Mouse (Mus musculus): Measurements from ENCODE around the gene Traf3.

Traf3 gene

DNA sequence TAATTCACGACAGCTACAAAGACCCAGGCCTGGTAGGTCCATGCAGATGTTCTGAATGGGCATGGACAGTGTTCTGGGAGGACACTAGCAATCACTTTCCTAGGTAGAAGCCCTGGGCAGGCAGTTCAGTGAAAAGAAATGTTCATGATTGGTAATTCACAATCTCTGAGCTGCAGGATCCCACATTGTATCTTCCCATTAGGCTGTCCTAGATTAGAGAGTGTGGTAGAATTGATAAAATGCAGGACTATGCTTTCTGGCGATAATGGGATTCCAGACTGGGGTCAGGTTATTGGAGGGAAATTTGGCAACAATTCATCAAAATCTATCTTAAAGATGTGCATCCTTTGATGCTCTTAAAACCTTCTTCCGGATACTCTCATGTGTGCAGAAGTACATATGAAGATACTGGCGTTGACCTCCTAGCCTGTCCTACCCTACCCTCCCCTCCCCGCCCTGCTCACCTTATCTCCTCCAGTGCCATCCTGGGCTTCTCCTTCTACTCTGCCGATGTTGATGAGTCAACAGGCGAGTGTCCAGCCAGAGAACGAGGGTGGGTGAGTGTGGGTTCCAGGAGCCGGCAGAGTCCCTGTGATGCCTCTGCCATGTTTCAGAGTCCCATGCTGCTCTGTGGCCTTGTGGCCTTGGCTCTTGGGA, 80.8 kb downstream of the Traf3 start:
- no peak for DNase-seq (ENCODE audit: extremely low read depth, insufficient read length, low spot score)

DNA sequence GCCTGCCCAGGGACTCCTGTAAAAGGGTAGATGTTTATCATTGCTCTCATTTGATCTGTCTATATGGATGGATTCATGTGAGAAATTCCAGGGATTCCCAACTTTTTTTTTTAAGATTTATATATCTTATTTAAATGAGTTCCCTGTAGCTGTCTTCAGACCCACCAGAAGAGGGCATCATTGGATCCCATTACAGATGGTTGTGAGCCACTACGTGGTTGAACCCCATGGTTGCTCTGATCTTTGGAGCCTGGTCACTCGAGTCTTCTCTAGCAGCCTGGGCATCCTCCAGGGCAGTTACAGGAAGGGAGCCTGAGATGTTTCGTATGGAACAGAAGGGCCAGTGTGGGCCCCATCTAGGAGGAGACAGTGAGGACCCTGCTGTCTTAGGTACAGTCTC, 82.9 kb downstream of the Traf3 start:
- DNase-seq (ENCODE audit: extremely low read depth, insufficient read length, low spot score), result no peak

DNA sequence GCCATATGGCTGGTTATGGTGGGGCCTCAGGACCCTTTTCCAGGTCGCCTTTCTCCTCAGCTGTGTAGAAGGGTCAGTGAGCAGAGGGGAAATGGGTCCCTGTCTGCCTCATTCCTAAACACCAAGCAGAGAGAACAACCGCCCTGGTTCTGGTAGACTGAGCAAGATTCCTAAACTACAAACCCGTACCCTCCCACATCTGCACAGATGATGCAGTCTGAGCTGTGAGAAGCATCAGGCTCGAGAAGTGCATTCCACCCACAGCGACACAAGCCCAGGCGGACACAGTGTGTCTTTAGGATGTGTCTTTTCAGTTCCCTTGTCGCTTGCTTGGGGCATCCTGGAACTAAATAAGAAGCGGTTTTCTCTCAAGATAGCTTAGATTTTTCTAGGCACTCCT, 83.9 kb downstream of the Traf3 start:
- no peak for DNase-seq (ENCODE audit: extremely low read depth, insufficient read length, low spot score)

DNA sequence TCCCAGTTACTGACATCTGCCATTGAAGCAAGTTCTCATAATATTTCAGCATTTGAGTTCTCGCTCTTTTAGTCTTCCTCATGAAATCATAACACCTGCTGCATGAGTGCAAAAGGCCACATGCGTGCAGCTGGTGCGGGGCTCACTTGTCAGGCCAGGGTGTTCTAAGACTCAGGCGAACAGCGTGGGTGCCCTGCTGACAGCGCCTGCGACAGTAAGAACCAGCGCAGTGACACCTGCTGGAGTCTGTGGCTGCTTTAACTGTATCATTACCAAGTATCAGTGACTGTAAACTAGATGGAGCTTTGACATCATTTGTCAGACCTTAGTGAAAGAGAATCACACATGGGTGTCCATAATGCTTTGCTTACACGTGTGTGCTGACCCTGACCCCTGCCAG, 85.1 kb downstream of the Traf3 start:
- no peak for DNase-seq (ENCODE audit: extremely low read depth, insufficient read length, low spot score)

DNA sequence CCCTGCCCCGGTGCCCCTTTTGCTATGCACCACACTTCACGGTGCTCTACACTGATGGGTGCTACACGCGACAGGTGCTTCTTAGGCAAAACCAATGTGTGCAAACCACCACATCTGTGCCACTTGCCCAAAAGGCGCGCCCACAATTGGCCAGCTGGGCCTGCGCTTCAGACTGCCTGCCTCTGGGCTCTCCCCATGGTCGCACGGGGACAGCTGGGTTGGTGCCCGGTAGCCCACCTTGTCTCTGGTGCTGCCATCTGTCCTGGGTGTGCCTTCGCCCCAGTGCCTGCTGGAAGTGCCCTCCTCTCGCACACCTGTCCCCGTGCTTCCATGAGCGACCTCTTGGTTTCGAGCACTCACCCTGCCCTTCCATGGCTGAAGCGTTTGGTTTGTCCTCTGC, 97.5 kb downstream of the Traf3 start:
- no peak for DNase-seq (ENCODE audit: extremely low read depth, insufficient read length, low spot score)

DNA sequence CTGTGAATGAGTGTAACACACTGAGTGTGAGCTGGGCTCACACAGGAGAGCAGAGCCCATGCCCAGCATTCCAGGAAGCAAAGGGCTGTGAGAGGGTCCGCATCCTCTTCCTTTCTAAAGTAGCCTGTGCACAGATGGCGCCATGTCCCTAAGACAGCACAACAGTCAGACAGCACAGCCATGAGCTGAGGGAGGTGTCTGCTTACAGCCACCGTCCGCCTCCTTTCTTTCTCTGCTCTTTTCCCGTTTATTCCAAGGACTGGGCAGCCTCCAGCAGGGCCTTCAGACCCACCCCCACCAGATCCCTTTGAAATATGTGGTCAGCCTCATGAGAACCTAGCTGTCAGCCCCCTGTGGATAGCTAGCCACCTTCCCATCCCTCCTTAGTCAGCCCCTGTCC, 99.0 kb downstream of the Traf3 start:
- DNase-seq (ENCODE audit: extremely low read depth, insufficient read length, low spot score), result no peak

DNA sequence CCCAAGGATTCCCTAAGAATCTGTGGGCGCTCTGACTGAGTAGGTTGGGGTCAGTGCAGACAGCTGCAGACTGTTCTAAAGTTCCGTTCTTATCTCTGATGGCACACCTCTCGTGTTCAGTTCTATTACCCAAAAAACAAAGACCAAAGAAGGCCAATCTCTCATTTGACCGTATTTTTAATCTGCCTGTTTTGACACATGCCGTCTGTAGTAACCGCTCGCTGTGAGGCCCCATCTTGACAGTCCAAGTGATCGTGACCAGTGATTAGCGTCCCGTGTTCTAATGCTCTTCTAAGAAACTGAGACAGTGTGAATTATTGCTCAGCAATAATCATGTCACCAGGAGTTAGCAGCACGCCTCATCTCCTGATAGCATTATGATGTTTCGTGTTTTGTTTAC, 100.4 kb downstream of the Traf3 start:
- no peak for DNase-seq (ENCODE audit: extremely low read depth, insufficient read length, low spot score)

DNA sequence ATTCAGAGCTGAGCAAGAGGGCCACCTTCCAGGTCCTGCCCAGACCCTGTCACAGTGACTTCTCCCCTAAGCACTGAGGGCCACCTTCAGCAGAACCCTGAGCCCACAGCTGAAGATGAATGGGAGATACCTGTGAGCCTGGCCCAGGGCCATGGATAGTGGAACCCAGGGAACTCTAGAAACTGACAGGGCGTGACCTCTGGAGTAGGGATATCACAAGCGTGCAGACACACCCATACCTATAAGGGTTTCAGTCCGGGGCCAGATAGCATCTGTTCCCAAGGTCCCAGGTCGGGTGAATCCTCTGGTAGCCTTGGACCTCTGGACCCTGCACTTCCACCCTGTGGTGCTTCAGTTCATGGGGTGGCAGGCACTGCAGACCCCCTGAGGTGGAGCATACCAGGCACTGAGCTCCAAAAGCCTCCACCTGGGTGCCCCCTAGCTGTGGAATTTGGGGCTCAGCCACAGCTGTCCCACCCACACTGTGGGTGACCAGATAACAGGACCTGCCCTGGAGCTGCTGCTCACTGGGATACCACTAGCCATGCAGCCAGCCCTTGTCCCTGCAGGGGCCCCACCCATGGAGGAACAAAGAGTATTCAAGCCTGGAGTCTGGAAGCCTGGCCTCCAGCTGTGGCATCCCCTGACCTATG, 101.6 kb downstream of the Traf3 start:
- no peak for DNase-seq (ENCODE audit: extremely low read depth, insufficient read length, low spot score)

DNA sequence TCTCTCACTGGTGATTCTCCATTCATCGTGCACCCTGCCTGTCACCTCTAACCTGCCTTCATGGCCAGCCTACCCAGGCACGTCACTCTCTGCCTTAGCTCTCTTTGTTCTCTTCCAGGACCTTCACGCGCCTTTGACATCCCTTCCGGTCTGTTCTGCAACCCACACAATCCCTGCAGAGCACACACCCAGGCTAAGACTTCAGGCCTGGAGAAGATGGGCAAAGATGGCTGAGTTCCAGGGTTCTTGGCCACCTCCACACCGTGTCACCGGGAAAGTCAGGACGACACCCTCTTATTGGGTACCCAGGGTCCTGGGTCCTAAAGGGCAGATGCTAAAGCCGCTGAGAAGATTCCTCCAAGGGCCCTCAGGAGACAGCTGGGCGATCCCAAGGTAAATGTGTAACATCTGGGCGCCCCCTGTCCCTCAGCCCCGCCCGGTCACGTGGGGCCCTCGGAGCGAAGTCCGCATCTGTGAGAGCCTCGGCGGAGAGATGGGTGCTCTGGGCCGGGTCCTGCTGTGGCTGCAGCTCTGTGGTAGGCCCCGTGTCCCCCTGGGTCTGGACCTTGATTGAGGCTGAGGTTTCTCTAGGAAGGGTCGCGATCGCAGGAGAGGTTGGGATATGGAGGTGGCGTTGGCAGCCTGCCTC, 104.6 kb downstream of the Traf3 start, which contains the start of gene Amn:
TSS of gene Amn (plus strand) at position 467 of the 649 bp plus-strand sequence.
- no peak for DNase-seq (ENCODE audit: extremely low read depth, insufficient read length, low spot score)

DNA sequence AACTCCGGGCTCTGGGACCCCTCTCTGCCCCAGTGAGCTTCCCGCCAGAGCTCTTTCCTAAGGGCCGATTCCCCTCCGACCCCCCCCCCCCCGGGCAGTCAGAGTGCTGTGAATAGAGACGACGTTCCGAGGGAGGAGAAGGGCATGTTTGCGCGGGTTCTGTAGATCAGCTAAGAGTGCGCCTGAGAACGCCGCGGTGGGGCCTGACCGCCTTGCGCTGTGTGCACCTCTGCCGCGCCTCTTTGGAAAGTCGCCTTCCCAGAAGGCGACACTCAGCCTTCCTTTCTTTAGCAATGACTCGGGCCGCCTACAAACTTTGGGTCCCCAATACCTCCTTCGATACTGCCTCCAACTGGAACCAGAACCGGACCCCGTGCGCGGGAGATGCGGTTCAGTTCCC, 105.2 kb downstream of the Traf3 start:
- no peak for DNase-seq (ENCODE audit: extremely low read depth, insufficient read length, low spot score)

DNA sequence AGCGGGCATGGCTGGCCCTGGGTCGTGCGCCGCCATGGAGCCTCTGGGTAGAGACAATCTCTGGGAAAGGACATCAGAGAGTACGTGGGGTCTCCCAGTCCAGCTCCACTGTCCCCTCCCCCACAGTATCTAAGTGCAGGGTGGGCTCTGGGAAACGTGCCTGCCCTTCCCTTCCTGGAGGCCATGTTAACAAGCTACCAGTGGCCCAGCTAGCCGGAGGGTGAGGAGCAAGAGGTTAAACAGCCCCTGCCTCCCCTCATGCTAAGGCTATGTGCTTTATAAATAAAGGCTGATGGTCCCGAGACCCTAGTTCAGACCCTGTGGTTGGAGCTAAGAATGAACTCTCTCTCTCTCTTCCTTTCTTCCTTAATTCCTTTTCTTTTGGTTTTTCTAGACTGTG, 105.8 kb downstream of the Traf3 start:
- no peak for DNase-seq (ENCODE audit: extremely low read depth, insufficient read length, low spot score)

DNA sequence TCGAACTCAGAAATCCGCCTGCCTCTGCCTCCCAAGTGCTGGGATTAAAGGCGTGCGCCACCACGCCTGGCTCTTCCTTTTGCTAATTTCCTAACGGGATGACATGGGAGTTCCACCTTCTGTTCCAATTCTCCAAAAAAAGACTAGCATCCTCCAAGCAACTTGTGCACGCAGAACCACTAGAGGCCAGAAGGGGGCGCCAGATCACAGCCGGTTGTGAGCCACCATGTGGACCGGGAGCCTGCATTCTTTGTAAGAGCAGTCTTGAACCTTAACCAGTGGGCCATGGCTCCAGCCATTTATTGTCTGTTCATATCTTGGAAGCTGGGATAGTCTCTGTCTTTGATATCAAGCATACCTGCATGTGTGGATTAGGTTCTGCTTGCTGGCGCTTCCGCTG, 106.2 kb downstream of the Traf3 start:
- peak; percentile 55 for DNase-seq (ENCODE audit: extremely low read depth, insufficient read length, low spot score)

DNA sequence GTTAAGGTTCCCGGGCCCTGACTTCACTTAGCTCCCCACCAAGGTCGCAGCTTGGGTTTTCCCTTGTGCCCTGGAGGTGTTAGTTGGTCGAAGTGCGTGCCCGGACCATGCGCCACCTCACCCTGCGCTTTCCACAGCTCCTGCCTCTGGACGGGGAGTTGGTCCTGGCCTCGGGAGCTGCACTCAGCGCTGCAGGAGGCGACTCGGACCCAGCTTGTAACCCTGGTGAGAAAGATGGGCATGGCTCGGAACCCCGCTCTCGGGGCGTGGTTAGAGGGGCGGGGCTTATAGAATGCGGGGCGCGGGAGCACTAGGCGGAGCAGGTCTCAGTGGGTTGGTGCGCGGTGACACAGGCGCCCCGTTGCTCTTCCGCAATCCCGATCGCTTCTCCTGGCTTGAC, 107.8 kb downstream of the Traf3 start:
- DNase-seq (ENCODE audit: extremely low read depth, insufficient read length, low spot score), result no peak

DNA sequence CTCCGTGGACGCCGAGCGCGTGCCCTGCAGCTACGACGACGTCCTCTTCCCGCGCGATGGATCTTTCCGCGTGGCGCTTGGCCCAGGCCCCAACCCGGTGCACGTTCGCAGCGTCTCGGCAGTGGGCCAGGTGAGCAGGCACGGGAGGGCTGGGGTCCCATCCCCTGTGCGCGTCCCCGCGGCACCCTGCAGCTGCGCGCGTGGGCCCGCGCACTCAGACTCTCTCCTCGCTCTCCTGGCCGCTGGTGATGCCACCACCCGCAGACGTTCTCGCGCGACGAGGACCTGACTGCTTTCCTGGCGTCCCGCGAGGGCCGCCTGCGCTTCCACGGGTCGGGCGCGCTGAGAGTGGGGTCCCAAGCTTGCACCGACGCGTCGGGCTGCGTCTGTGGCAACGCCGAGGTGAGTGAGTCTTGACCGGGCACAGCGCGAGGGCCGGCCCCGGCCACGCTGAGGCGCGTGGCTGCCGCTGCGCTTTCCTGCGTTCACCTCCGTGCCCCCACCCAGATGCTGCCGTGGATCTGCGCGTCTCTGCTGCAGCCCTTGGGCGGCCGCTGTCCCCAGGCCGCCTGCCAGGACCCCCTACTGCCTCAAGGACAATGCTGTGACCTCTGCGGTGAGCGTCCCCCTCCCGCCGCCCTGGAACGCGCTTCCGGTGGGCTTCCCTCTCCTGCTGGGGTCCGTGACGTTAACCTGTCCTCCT, 108.4 kb downstream of the Traf3 start:
- no peak for DNase-seq (ENCODE audit: extremely low read depth, insufficient read length, low spot score)

DNA sequence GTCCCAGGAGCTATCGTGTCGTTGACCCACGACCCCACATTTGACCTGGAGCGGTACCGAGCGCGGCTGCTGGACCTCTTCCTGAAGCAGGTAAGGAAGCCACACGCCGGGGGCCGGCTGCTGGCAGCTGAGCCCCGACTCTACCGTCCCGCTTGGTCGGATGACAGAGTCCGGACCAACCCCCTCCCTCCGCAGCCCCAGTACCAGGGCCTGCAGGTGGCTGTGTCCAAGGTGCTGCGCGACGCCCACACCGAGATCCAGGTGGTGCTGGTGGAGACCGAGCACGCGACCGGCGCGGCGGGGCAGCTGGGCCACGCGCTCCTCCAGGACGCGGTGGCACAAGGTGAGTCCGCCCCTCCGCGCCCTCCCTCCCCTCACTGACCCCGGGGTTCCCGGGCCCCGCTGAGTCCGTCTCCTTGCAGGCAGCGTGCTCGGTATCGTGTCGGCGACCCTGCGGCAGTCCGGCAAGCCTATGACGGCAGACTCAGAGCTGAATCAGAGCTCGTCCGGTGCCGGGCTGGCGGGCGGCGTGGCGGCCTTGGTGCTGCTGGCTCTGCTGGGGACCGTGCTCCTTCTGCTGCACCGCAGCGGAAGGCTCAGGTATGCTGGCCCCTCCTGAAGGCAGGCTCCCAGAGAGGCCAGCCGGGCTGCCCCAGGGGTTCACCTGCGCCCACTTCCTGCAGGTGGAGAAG, 109.1 kb downstream of the Traf3 start:
- no peak for DNase-seq (ENCODE audit: extremely low read depth, insufficient read length, low spot score)

DNA sequence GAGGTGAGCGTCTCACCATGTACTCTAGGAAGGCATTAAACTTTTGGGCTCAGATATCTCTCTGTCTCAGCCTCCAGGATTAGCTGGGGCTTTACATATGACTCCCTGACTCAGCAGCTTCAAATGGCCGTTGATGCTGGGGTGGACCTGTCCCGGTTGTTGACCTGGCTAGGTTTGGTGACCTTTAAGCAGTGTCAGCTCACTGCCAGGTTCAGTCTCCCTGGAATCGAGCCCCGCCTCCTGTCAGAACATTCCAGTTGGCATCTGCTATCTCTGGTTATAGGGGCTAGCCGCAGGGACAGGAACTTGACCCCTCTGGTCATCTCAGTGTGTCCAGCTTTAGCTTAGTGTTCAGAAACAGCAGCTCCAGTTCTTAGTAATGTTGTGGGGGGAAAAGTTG, 110.2 kb downstream of the Traf3 start:
- DNase-seq (ENCODE audit: extremely low read depth, insufficient read length, low spot score), result no peak

DNA sequence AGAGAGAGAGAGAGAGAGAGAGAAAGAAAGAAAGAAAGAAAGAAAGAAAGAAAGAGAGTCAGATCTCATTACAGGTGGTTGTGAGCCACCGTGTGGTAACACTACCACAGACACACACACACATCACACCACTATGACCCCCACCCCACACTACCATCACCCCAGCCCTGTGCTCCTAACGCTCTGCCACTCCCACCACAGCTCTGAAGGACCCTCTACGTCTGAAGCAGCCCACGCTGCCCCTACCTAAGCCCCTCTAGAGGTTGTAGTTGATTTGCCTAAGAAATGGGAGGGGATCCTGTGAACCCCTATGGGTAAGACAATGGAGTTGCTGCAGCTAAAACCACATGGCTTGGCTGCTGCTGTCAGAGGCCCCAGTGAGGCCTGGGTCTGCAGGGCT, 117.4 kb downstream of the Traf3 start:
- DNase-seq (ENCODE audit: extremely low read depth, insufficient read length, low spot score), result no peak

DNA sequence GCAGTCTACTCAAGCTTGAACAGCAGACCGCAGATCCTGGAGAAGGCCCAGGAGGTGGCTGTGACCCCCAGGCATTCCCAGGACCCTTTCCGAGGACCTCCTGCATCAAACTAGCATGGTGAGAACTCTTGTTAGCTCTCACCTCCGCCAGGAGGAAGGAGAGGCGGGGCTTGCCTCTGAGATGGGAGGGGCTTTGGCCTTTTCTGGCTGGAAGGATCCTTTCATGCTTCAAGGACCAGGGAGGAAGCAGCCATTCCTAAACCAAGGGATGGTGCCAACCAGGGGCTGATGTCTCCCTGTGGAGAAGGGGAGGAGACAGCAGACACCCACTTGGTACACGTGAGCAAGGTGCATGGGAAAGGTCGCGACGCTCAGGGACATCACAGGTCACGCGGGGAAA, 118.4 kb downstream of the Traf3 start:
- DNase-seq (ENCODE audit: extremely low read depth, insufficient read length, low spot score), result no peak

DNA sequence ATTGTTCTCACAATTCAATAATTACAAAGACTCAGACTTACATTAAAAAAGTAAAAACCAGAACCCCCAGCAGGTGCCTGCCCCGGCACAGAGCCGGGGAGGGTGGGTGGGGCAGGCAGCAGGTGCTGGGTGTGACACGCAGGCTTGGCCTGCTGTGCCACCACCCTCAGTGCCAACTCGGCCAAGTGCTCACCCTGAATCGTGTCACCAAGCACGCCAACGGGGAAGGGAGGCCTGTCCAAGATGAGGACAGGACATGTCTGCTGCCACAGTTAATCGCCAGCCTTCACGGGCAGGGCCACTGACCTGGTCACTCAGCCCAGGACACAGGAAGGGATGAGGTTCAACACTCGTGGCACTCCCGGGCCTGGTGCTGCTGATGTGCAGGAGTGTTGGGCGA, 126.9 kb downstream of the Traf3 start:
- DNase-seq (ENCODE audit: extremely low read depth, insufficient read length, low spot score), result no peak

DNA sequence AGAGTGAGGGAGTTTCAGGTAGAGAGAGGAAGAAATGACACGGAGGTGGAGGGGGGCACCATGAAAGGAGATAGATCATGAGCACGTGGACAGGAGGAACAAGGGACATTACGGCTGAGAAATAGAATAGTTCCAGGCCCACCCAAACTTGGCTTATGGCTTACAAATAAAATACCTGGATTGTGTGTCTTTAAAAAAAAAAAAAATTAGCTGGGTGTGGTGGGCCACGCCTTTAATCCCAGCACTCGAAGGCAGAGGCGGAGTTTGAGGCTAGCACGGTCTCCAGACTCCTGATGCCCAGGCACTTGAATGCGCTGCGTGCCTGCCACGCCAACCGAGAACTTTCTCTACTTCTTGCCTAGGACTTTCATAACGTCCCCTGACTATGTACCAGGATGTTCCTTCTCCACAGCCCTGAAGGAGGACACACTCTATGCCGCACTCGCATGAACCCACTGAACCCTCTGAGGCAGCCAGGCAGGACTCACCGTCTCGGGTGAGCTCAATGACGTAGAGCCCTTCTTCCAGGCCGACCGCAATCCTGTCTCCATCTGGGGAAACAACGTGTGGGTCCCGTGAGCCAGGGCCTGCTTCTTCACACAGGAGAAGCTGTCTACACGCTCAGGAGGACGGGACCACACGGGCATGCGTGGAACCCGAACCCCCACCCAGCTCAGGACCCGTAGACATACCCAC, 135.3 kb downstream of the Traf3 start:
- DNase-seq (ENCODE audit: extremely low read depth, insufficient read length, low spot score), result no peak

DNA sequence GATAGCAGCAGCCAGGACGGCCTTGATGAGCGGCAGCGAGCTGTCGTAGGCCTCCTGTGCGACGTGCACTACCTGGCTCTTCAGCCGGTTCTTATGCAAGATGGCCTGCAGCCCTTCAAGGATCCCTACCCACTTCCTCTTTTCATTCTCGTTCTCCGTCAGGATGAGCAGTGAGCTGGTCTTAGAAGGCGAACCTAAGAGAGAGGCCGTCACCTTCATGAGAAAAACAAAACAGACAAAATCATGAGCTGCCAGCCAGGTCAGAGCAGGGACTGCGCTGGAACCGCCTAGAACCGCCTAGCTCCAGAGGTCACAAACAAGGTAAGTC, 135.8 kb downstream of the Traf3 start:
- DNase-seq (ENCODE audit: extremely low read depth, insufficient read length, low spot score), result no peak
